In the genomic region with DNA sequence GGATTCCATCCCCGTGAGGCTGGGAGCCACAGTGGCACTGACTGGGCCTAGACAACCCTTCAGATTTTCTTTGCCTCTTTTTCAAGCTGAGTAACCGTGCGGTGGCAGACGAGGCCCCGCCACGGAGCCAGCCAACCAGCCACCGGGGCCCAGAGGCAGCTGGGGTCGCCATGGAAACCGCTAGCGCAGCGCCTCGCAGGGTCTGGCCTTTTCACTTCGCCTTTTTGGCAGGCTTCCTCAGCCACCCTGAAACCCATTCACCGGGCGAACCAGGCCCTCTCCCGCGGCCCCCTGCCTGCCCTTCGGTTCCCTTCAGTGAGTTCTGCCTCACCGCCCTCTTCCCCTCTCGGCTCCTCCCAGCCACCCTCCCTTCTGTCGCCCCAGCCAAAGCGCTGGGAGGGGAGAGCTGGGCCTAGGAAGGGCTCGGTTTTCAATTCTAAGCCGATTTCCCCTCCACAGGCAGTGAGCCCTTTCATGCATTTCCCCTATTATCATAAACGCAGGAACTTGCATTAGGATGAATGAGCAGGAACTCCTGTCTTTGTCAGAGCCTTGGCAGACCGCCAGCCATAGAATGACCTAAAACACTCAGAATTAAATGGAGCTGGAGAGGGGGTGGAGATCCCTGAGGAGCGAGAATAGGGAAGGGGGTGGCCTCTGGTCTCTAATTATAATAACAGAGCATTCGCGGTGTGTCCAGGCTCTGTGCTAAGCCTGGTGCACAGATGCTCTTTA, we compare ENCODE assay signal across 8 mouse cellular contexts.
DNase-seq lines count a peak whose midpoint lies in the region; ATAC-seq and TF ChIP-seq lines count a peak whose summit lies in the region.

No protein-coding gene starts in this region.

- TF ChIP-seq CTCF in cortical plate, adult 2 months (IDR thresholded peaks at IDR 0.05; ENCODE audit: extremely low read depth, insufficient read depth, low read length), result no peak

- peaks cover 13% of the 10 kb centered on the region for H3K4me1 ChIP-seq in cortical plate, adult 2 months (ENCODE audit: control insufficient read depth, insufficient read depth, low read length)

- DNase-seq in gastrocnemius, postnatal 10 days, result peak; percentile 87
- peak; percentile 91 for DNase-seq in induced T-regulatory cell, adult 2 months (ENCODE audit: low read depth)
- DNase-seq in left cerebral cortex, postnatal 14 days (ENCODE audit: low spot score in 2 of 2), result peak; percentile 92 to 95
- DNase-seq in right cerebral cortex, postnatal 10 days (ENCODE audit: low spot score in 2 of 2), result peak; percentile 96 to 97
- DNase-seq in urinary bladder, postnatal 14 days (ENCODE audit: low spot score), result peak; percentile 86

- intact Hi-C loops in left cerebral cortex, postnatal 14 days (cut with DNase I), result no loop called here

- peak; percentile 50 for TF ChIP-seq POLR2A in cortical plate, adult 2 months (IDR thresholded peaks at IDR 0.05; ENCODE audit: extremely low read depth, insufficient read depth, low read length)

- peak overlapping the region; percentile 99 for H3K27ac ChIP-seq in cortical plate, adult 2 months (ENCODE audit: insufficient read depth, low read length)

- ATAC-seq in activated CD4-positive, CD25-positive, alpha-beta regulatory T cell, adult 4 months, result peak; percentile 71
- ATAC-seq in megakaryocyte progenitor cell, adult 5-6 weeks (replicated peaks; ENCODE audit: poor library complexity), result peak; percentile 76

- peak overlapping the region; percentile 9; the same call in 1 of the 2 replicates for H3K4me3 ChIP-seq in cortical plate, adult 2 months (ENCODE audit: insufficient read depth, low read length)

Comparison
In these comparisons a context has a peak if more than half of its experiments do, and no peak if none do; other contexts are left out.
1. Peak in every context shown above with its lines: DNase-seq, ATAC-seq, H3K4me3 ChIP-seq and H3K27ac ChIP-seq.